Mouse (Mus musculus): ENCODE measurements around the gene Isg20. TPM values are rescaled to one million over a fixed set of nuclear protein-coding genes. Genes with fewer than 3 reads are reported as not detected.

Isg20 gene
- polyA plus RNA-seq, 1 experiment = 3.0 TPM

DNA sequence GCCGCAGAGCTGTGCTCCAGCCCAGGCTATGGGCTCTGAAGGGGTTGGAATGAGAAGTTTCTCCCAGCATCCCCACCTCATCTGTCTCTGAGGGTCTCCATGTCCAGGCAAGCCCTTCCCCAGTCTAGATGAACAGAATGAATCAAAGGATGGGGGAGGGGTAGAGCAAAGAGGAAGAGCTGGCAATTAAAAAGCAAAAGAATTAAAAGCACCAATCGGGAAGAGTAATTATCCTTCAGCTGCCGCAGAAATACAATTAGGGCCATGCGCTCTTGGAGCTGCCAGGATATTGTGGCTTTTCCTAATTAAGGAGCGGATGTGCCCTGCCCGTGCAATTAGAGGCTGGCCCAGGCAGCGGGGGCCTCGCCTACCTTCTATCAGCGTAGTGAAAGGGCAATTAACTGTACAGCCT is 25.8 kb upstream of the Isg20 start:
- TF ChIP-seq CTCF (IDR thresholded peaks at IDR 0.05; ENCODE audit: borderline replicate concordance, insufficient read depth, low read depth, low read length) (no peak), POLR2A (IDR thresholded peaks at IDR 0.05; ENCODE audit: borderline replicate concordance, insufficient read depth, low read length) (no peak)
- Histone ChIP-seq H3K4me1 (ENCODE audit: control insufficient read depth, insufficient read depth, low read length) (peaks cover 9% of the 10 kb centered on the region), H3K27ac (ENCODE audit: insufficient read depth, low read length) (no peak overlapping the region), H3K27me3 (ENCODE audit: control insufficient read depth, insufficient read depth, low read length) (no peaks in the 10 kb centered on the region; the same call in 1 of the 2 replicates), H3K4me3 (replicated peaks; ENCODE audit: insufficient read depth, low read depth, low read length) (no peak overlapping the region)
- WGBS = 65% methylated on average over 9 of the region's 9 CpGs
- DNase-seq = no peak

- DNase-seq = peak; percentile 74 to 88
- peaks cover 8% of the 10 kb centered on the region for H3K4me1 ChIP-seq (ENCODE audit: control insufficient read depth, insufficient read depth, low read length)
- H3K27ac ChIP-seq (ENCODE audit: insufficient read depth, low read length) = no peak overlapping the region
- 2% methylated on average over 16 of the region's 16 CpGs for WGBS
- no peak overlapping the region for H3K4me3 ChIP-seq (replicated peaks; ENCODE audit: insufficient read depth, low read depth, low read length)
- no peak for TF ChIP-seq POLR2A (IDR thresholded peaks at IDR 0.05; ENCODE audit: borderline replicate concordance, insufficient read depth, low read length)
- peak; percentile 91 for TF ChIP-seq CTCF (IDR thresholded peaks at IDR 0.05; ENCODE audit: borderline replicate concordance, insufficient read depth, low read depth, low read length)
- no peaks in the 10 kb centered on the region for H3K27me3 ChIP-seq (ENCODE audit: control insufficient read depth, insufficient read depth, low read length)
Observed at GRCm38 (mm10) chr7:78890641-78891040, 22.6 kb upstream of the Isg20 start.

DNA sequence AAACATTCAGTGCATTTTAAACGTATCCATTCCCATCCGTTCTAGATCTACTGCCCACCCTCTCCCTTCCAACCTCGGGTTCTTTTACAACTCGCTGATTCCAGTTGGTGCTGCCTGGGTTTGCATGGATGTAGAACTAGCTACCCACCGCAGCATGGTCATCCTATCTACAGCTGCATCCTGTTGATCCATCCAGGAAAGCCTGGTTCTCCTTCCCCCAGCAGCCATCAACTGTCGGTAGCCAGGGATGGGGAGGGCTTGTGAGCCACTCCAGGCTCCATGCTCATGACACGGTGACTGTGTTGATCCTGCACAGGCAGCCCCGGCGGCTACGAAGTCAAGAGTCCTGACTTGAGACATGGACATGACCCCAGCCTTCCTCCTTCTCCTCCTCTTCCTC is 19.3 kb upstream of the Isg20 start:
- Histone ChIP-seq H3K4me1 (ENCODE audit: control insufficient read depth, insufficient read depth, low read length) (peaks cover 11% of the 10 kb centered on the region), H3K4me3 (replicated peaks; ENCODE audit: insufficient read depth, low read depth, low read length) (no peak overlapping the region), H3K27me3 (ENCODE audit: control insufficient read depth, insufficient read depth, low read length) (no peaks in the 10 kb centered on the region), H3K27ac (ENCODE audit: insufficient read depth, low read length) (no peak overlapping the region)
- TF ChIP-seq POLR2A (IDR thresholded peaks at IDR 0.05; ENCODE audit: borderline replicate concordance, insufficient read depth, low read length) = no peak
- TF ChIP-seq CTCF (IDR thresholded peaks at IDR 0.05; ENCODE audit: borderline replicate concordance, insufficient read depth, low read depth, low read length) = no peak
- no peak for DNase-seq
- WGBS = 87% methylated on average over 10 of the region's 10 CpGs

GRCm38 (mm10) chr7:78895021-78895652 is 18.1 kb upstream of the Isg20 start:
- no peak for DNase-seq
- TF ChIP-seq POLR2A (IDR thresholded peaks at IDR 0.05; ENCODE audit: borderline replicate concordance, insufficient read depth, low read length) (no peak), CTCF (IDR thresholded peaks at IDR 0.05; ENCODE audit: borderline replicate concordance, insufficient read depth, low read depth, low read length) (no peak)
- Histone ChIP-seq H3K4me3 (replicated peaks; ENCODE audit: insufficient read depth, low read depth, low read length) (peak overlapping the region; percentile 97), H3K4me1 (ENCODE audit: control insufficient read depth, insufficient read depth, low read length) (peaks cover 2% of the 10 kb centered on the region; the same call in 1 of the 2 replicates), H3K27ac (ENCODE audit: insufficient read depth, low read length) (no peak overlapping the region), H3K27me3 (ENCODE audit: control insufficient read depth, insufficient read depth, low read length) (no peaks in the 10 kb centered on the region)
- 46% methylated on average over 13 of the region's 13 CpGs for WGBS

- 2% methylated on average over 53 of the region's 53 CpGs for WGBS
- Histone ChIP-seq H3K4me1 (ENCODE audit: control insufficient read depth, insufficient read depth, low read length) (0 out of 2 replicates have a peak, but pooled peaks cover 2% of the 10 kb centered on the region), H3K4me3 (replicated peaks; ENCODE audit: insufficient read depth, low read depth, low read length) (peak within 1 kb of the TSS; percentile 97), H3K27ac (ENCODE audit: insufficient read depth, low read length) (no peak within 1 kb of the TSS), H3K27me3 (ENCODE audit: control insufficient read depth, insufficient read depth, low read length) (no peaks in the 10 kb centered on the region)
- TF ChIP-seq CTCF (IDR thresholded peaks at IDR 0.05; ENCODE audit: borderline replicate concordance, insufficient read depth, low read depth, low read length) = no peak
- TF ChIP-seq POLR2A (IDR thresholded peaks at IDR 0.05; ENCODE audit: borderline replicate concordance, insufficient read depth, low read length) = peak; percentile 46; the same call in 1 of the 2 replicates
- DNase-seq = peak; percentile 98
Observed at GRCm38 (mm10) chr7:78895653-78896333, 17.4 kb upstream of the Isg20 start, which contains the start of gene Aen. Gene Aen, plus strand, starts transcription at chr7:78895854.

DNA sequence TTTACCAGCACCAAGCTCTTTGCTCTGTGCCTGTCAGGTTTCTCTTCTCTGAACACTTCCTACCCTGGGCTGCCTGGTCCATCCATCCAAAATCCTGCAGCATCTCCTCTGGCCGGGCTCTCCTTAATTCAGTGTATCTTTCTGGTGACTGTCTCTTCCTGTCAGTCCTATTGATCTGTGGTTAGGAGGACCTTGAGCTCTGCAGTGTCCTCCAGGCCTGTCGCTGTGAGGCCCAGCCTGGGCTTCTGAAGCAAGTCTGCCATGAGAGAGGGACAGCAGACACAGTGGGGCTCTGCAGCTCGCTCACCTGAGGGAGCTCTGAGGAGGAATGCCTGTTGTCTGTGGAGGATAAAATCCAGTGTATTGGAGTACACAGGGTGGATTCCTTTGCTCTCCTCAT is 15.7 kb upstream of the Isg20 start:
- Histone ChIP-seq H3K27ac (ENCODE audit: insufficient read depth, low read length) (no peak overlapping the region), H3K4me3 (replicated peaks; ENCODE audit: insufficient read depth, low read depth, low read length) (no peak overlapping the region), H3K27me3 (ENCODE audit: control insufficient read depth, insufficient read depth, low read length) (no peaks in the 10 kb centered on the region), H3K4me1 (ENCODE audit: control insufficient read depth, insufficient read depth, low read length) (0 out of 2 replicates have a peak, but pooled peaks cover 2% of the 10 kb centered on the region)
- WGBS = 93% methylated on average over 3 of the region's 3 CpGs
- TF ChIP-seq CTCF (IDR thresholded peaks at IDR 0.05; ENCODE audit: borderline replicate concordance, insufficient read depth, low read depth, low read length) (no peak), POLR2A (IDR thresholded peaks at IDR 0.05; ENCODE audit: borderline replicate concordance, insufficient read depth, low read length) (no peak)
- no peak for DNase-seq

DNA sequence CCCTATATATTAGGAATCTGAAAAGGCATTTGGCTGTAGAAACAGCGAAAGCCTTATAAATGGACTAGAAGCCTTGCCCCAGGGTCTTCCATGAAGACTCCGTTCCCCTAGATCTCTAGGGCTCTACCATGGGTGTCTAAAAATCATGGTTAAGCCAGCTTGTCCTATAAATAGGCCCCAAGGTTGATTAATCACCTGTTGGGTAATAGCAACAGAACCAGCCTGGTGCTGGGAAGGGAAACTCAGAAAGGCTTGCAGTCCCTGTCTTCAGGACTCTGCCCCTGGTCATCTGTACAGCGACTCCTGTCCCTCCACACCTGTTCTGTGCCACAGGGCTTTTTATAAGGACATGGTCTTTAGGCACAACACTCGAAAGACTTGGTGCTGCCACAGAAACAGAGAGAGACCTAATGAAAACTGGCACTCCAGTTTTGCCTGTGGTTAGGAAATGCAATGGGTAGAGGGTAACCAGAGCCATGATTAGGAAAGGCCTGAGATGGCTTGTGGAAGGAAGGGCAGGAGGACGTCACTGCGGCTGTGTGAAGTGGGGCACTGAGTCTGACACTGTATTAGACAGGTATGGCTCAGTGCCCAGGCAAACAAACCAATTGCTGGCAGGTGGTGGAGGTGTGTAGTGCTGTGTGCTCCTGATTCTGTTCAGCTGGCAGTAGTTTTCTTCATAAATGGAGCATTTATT is 9.9 kb upstream of the Isg20 start:
- no peak for TF ChIP-seq POLR2A (IDR thresholded peaks at IDR 0.05; ENCODE audit: borderline replicate concordance, insufficient read depth, low read length)
- no peak for TF ChIP-seq CTCF (IDR thresholded peaks at IDR 0.05; ENCODE audit: borderline replicate concordance, insufficient read depth, low read depth, low read length)
- H3K27ac ChIP-seq (ENCODE audit: insufficient read depth, low read length) = no peak overlapping the region
- WGBS = 79% methylated on average over 6 of the region's 6 CpGs
- no peaks in the 10 kb centered on the region for H3K27me3 ChIP-seq (ENCODE audit: control insufficient read depth, insufficient read depth, low read length)
- no peaks in the 10 kb centered on the region for H3K4me1 ChIP-seq (ENCODE audit: control insufficient read depth, insufficient read depth, low read length)
- no peak overlapping the region for H3K4me3 ChIP-seq (replicated peaks; ENCODE audit: insufficient read depth, low read depth, low read length)
- DNase-seq = no peak
